Mouse (Mus musculus) lung, adult 2 months (tissue): ENCODE data around the gene Hoxb5.

Source experiments
- CTCF ChIP-seq: fragments of 200-500 bp; IDR thresholded peaks from 2 replicates; pipeline ENCODE4 v1.5.1; 2011; ENCODE audit warnings: mild to moderate bottlenecking, low read length, control low read depth; ENCODE audit not compliant: insufficient read depth
- POLR2A ChIP-seq: fragments of 200-500 bp; IDR thresholded peaks from 2 replicates; pipeline ENCODE4 v1.6.1; 2011; ENCODE audit warnings: low read depth, mild to moderate bottlenecking, control low read depth, low read length, borderline replicate concordance; ENCODE audit errors: extremely low read depth

DNA sequence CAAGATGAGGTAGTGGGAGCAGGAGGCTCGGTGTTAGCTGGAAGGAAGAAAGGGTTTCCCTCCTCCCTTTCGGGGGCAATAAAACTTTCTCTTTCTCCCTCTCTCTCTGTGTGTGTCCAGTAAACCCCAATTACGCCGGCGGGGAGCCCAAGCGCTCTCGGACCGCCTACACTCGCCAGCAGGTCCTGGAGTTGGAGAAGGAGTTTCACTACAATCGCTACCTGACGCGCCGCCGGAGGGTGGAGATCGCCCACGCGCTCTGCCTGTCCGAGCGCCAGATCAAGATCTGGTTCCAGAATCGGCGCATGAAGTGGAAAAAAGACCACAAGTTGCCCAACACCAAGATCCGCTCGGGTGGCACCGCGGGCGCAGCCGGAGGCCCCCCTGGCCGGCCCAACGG is 16.8 kb downstream of the Hoxb5 start:
- TF ChIP-seq CTCF, result no peak
- no peak for TF ChIP-seq POLR2A
